Mouse (Mus musculus) embryonic fibroblast, embryonic 13.5 days (primary cell): ENCODE measurements around the gene Gfra1.

ENCODE experiments used
- CTCF ChIP-seq: IDR thresholded peaks from 2 replicates; pipeline ENCODE4 v1.5.1; 2011; ENCODE audit warnings: mild to moderate bottlenecking, control low read depth, low read length, moderate library complexity, borderline replicate concordance; ENCODE audit not compliant: insufficient read depth
- POLR2A ChIP-seq: IDR thresholded peaks from 2 replicates; pipeline ENCODE4 v1.6.1; 2011; ENCODE audit warnings: low read depth, mild to moderate bottlenecking, control low read depth, low read length, moderate library complexity

- TF ChIP-seq CTCF (peak; percentile 78; the same call in 1 of the 2 replicates), POLR2A (no peak)
Measured at GRCm38 (mm10) chr19:58469421-58469820, 13.7 kb upstream of the Gfra1 start.
